Mouse (Mus musculus) thymus, postnatal 0 days (tissue): ENCODE measurements at regions not wholly inside any gene's neighbourhood (a gene's known extent, or its start where the extent isn't known, plus 50 kb on each side); places are given as distances from the start of the nearest gene placed in this dataset.
"Not testable (repeated sequence)": the region's sequence is repeated elsewhere in the genome, so short reads cannot be mapped to it uniquely, and the experiment has no call there.

Experiments
- DNase-seq: peaks from one replicate; pipeline ENCODE4 v3.0.0-alpha.2; 2015; ENCODE audit warnings: low spot score

- peak; percentile 39 for DNase-seq
Observed at GRCm38 (mm10) chr12:17992572-17992971, 301.9 kb downstream of the Hpcal1 start.

- DNase-seq, result not testable (repeated sequence)
Observed at GRCm38 (mm10) chr12:17993368-17993767, 302.7 kb downstream of the Hpcal1 start.
